Mouse (Mus musculus): ENCODE measurements around the gene Rpl15.
"Not testable (repeated sequence)": the region's sequence is repeated elsewhere in the genome, so short reads cannot be mapped to it uniquely, and the experiment has no call there.

The Rpl15 gene

DNA sequence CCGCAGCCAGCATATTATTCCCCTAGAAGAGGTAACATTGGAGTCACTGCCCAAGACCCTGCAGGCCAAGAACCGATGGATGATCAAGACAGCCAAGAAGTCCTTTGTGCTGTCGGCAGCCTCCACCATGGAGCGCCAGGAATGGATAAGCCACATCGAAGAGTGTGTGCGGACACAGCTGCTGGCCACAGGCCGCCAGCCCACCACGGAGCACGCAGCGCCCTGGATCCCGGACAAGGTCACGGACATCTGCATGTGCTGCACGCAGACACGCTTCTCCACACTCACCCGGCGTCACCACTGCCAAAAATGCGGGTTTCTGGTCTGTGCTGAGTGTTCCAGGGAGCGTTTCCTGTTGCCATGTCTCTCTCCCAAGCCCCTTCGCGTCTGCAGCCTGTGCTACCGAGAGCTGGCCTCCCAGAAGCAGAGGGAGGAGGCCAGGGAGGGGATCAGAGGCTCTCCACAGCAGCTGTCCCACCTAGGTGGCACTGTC is 28.5 kb downstream of the Rpl15 start:
- ATAC-seq (ENCODE audit: insufficient number of reproducible peaks, low FRiP score, low TSS enrichment), result no peak

DNA sequence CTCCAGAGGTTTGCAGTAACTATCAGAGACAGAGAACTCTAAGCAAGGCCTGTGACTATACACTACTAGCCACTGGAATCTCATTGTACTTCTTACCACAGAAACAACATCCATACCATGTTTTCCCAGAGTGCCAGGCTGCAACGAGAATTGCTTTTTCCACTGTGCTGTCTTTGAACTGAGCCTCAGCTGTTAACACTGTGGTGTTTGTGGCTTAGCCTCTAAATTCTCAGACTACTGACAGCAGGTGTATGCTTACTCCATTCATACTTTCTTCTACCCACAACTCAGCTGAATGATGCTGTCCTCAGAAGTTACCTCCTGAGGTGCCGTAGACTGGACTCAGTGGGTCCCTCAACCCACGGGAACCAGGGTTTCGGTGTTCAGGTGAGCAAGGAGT is 29.4 kb downstream of the Rpl15 start:
- ATAC-seq (ENCODE audit: insufficient number of reproducible peaks, low FRiP score, low TSS enrichment), result no peak

DNA sequence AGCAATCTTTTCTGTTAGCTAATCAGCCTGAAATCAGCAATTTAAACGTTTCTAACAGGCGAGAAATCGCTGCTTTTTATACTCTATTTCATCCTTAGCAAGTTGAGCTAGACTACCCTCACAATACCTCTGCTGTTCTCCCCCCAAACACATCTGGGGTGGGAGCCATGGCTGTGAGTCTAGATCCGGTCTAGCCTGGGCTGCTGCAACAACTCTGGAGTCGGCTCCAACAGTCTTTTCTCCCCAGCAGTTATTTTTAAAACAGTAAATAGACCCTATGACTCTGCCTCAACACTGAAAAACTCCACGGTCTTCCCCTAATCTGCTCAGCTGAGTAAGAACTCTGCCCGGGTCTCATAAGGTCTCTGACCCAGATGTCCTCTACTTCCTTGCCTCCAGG is 31.1 kb downstream of the Rpl15 start:
- ATAC-seq (ENCODE audit: insufficient number of reproducible peaks, low FRiP score, low TSS enrichment), result no peak

DNA sequence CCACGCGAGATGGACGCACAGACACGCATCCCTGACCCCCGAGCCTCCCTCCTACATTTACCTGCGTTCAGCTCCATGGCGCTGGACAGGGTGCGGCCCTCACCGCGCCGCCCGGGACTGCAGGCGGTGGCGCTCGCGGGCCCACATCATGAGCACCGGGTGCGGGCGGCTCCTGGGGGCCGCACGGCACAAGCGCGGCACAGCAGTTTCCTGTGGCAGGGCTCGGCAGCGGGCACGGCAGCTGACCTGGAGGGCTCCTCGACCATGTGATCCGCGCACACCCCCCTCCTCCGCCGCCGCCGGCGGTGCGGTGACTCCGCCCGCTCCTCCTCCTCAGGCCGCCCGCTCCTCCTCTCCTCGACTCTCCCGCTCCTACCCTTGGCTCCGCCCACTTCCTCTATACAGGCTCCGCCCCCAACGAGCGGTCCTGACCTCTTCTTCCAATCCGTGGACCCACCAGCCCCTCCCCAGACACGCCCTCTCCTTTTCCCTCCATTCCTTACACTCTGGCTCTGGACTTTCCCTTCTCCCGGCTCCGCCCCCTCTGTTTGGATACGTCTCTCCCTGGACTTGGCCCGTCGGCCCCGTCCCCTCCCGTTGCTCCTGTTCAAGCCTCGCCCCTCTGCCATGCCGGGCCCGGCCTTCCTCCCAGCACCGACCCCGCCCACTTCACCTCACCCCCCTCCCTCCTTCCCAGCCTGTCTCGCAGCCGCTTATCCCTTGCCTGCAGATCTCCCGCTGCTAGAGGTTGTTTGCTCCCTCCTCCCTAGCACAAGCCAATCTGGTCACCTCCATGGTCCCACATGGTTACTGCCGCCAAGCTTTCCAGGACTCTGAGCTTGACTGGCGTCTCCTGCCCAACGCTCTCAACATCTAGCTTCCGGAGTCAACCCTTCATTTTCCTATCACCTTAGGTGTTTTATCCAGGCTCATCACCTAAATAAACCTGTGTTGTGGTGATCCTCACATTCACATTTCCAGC is 32.1 kb downstream of the Rpl15 start, which contains the start of gene Nr1d2:
Gene Nr1d2, minus strand, starts transcription at position 378 of the 982 bp plus-strand sequence.
- peak; percentile 86 for ATAC-seq (ENCODE audit: insufficient number of reproducible peaks, low FRiP score, low TSS enrichment)

DNA sequence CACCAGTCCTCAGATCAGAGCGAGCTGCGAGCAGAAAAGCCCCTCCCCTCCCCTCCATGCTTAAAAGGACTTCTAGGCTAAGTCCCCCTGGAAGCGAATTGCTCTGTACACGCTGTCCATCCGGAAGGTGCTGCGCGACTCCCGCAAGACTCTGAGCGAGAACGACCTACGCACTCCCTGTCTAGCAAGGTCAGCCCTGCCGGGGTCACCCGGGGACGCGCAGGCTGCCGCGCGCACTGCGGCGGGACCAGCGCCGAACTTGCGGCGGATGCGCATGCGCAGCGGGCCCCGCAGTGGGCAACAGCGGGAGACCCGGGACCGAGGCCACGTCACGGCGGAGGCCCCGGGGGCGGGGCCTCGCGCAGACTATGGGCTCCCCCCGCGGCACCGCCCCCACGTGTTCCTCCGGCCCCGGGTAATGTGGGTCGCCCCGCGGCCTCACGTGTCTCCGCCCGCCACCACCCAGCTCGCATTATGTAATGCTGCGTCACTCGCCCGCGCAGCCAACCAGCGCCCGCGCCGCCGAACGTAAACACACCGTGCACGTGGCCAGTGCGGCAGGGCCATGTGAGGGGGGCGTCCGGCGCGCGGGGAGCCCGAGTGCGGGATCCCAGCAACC is 33.0 kb downstream of the Rpl15 start:
- ATAC-seq (ENCODE audit: insufficient number of reproducible peaks, low FRiP score, low TSS enrichment), result peak; percentile 43

DNA sequence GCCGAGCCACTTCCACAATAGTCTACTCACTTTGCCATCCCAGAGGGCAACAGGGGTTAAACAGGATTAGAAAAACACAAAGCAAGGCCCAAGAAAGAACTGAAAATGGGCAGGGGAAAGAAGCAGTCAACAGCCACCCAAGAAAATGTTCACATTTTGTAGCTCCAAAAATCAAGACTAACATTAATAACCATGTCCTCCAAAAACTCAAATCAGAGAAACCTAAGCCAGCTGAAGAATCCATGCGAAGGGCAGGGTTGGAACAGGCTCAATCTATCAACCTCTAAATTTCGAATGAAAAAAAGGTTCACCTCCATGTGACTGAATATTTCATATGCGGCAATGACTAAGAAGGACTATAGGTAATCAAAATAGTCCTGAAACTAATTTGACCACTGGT is 33.8 kb downstream of the Rpl15 start:
- ATAC-seq (ENCODE audit: insufficient number of reproducible peaks, low FRiP score, low TSS enrichment), result no peak

DNA sequence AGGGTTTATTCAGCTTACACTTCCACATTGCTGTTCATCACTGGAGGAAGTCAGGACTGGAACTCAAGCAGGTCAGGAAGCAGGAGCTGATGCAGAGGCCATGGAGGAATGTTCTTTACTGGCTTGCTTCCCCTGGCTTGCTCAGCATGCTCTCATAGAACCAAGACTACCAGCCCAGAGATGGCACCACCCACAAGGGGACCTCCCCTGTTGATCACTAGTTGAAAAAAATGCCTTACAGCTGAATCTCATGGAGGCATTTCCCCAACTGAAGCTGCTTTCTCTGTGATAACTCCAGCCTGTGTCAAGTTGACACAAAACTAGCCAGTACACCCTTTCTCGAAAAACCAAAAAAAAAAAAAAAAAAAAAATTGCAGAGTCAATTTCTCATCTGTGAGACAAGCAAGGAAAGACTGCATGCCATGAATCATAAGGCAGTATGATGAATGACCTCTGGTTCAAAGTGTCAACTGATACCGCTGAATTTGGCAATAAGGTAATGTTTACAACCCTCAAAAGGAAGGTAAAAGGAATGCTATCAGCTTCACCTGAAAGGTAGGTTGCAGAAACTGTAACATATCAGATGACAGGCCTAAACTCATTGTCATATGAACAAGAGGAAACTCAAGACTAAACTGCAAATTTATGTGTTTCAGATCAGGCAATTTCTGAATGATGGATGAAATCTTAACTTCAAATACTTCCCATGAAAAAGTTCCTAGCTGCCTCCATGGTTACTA is 34.5 kb downstream of the Rpl15 start:
- ATAC-seq (ENCODE audit: insufficient number of reproducible peaks, low FRiP score, low TSS enrichment), result not testable (repeated sequence)

DNA sequence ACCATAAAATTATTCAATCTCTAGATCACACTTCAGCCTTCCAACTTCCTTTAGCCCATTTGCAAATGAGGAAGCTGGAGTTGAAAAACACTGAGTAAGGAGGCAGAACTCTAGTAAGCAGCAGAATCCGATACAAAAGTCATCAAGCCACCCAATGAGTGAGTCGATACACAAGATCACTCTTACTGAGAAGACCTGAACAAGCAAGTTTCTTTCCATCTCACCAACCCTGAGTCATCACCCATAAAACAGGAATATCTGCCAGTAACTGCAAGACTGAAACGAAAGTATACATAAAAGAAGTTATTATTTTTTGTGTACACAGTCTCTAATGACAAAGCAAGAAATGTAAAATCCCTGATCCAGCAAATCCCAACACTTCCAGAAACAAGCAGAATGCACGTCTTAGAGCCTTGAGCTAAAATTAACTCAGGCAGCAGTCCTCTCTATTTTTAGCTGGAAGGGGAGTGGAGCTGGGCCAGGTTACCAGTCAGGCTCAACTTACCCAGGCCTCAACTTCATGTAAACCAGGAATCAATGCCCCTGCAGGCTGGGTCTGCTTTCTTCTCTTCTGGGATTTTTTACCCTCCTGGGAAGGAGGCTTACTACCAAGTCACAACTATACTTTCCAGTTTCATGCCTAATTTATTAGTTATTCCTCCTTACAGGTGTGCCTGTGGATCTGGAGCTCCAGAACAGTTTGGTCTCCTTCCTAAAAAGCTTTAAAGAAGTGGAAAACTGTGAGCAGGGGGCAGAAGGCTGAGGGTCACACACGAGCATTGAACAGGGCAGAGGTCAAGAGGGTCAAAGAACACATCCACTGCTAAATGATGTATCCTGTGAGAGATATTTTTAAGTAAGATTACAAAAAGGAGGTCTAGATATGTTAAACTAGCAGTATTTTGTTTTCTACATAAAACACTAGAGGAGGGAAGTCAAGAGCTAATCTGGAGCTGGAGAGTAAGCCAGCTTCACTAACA is 36.9 kb downstream of the Rpl15 start:
- no peak for ATAC-seq (ENCODE audit: insufficient number of reproducible peaks, low FRiP score, low TSS enrichment)

DNA sequence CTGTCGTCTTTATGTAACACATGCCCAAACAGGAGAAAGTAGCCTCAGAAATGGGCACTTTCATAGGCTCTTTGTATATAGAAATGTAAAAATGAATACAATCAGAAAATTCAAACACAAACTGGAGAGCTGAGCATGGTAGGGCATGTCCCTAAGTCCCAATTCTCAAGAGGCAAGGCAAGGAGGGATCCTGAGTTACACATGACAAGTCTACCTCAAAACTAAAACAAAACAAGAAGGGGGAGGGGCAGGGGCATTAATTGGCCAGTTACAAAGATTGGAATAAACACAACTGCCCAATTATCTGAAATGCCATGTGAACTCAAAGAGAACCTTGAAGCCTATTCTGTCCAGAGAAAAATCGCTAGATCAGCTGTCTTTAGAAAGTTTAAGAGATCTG is 38.1 kb downstream of the Rpl15 start:
- no peak for ATAC-seq (ENCODE audit: insufficient number of reproducible peaks, low FRiP score, low TSS enrichment)

DNA sequence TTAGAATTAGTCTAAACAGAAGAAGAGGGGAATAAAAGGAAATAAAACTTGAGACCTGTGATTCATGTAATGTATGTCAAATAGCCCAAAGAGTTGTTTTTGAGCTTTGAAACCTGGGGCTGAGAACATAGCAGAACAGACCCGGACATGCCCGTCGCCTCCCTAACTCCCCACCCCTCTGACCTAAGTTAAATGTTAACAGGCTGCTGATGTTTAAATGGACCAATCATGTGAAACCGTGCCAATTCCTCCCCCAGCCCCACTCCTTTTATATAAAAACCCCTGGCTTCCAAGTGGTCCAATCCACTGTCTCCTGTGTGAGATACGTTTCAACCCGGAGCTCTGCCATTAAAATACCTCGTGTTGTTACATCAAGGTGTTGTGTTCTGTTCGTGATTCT is 39.3 kb downstream of the Rpl15 start:
- ATAC-seq (ENCODE audit: insufficient number of reproducible peaks, low FRiP score, low TSS enrichment), result not testable (repeated sequence)

DNA sequence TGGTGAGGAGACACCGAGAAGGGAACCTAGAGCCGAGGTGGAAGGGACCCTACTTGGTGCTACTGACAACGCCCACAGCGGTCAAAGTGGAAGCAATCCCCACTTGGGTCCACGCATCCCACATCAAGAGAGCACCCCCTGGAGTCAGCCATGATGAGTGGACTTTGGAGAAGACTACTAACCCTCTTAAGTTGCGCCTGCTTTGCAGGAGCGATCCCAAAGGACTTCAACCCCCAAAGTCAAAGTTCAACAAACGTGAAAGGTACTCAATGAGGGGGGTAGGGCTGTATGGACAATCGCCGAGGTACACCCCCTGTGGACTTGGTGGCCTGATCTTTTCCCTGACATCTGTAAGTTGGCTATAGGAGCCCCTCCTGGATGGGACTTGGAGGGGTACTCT is 41.4 kb downstream of the Rpl15 start:
- not testable (repeated sequence) for ATAC-seq (ENCODE audit: insufficient number of reproducible peaks, low FRiP score, low TSS enrichment)

DNA sequence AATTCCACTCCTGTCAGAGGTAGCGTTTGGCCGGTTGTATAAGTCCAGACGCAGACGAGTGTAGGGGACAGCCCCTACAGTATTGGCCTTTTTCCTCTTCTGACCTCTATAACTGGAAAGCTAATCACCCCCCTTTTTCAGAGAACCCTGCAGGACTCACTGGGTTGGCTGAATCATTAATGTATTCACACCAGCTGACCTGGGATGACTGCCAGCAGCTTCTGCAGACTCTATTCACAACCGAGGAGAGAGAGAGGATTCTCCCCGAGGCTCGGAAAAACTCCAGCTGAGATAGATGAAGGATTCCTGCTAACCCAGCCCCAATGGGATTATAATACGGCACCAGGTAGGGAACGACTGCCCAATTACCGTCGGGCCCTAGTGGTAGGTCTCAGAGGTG is 45.0 kb downstream of the Rpl15 start:
- ATAC-seq (ENCODE audit: insufficient number of reproducible peaks, low FRiP score, low TSS enrichment), result not testable (repeated sequence)

DNA sequence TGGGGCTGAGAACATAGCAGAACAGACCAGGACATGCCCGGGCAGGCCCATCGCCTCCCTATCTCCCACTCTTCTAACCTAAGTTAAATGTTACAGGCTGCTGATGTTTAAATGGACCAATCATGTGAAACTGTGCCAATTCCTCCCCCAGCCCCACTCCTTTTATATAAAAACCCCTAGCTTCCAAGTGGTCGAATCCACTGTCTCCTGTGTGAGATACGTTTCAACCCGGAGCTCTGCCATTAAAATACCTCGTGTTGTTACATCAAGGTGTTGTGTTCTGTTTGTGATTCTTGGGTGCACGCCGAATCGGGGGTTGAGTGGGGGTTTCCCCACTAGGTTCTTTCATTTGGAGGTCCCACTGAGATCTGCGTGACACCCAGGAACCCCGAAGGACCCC is 45.8 kb downstream of the Rpl15 start:
- ATAC-seq (ENCODE audit: insufficient number of reproducible peaks, low FRiP score, low TSS enrichment), result not testable (repeated sequence)

DNA sequence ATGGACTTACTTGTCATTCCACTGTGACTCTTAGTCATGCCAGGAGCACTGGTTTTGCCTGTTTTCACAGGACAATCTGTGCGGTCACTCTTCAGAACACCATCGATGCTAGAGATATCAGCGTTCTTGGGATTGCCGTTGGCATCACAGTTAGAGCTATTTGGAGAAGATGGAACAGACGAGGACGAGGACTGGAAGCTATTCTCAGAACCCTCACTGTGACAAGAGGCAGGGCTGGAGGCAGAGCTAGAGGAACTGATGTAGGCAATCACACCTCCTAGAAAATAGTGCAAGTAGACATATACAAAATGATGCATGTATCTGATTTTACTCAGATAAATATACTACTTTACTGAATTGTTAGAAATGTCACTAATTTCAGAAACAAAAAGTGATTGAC is 49.2 kb downstream of the Rpl15 start:
- ATAC-seq (ENCODE audit: insufficient number of reproducible peaks, low FRiP score, low TSS enrichment), result no peak
